Mouse (Mus musculus) forelimb bud, embryonic 11.5 days (tissue): ENCODE measurements around the gene Iqcf1.
A peak's percentile ranks its signal among the peaks of the same experiment; 100 is the strongest.

Source experiments
- DNase-seq: peaks from one replicate; pipeline ENCODE4 v3.0.0-alpha.2; 2012; ENCODE audit warnings: low read depth, low spot score

Iqcf1 gene

GRCm38 (mm10) chr9:106464751-106465541 is 34.8 kb upstream of the Iqcf1 start:
- peak; percentile 69 for DNase-seq

- no peak for DNase-seq
Observed at GRCm38 (mm10) chr9:106465571-106466200, 34.1 kb upstream of the Iqcf1 start, which contains the start of gene Gpr62. Gpr62 (minus strand) TSS chr9:106465938.

- DNase-seq = no peak
Observed at GRCm38 (mm10) chr9:106466721-106467120, 33.0 kb upstream of the Iqcf1 start.

GRCm38 (mm10) chr9:106467746-106468145 is 32.0 kb upstream of the Iqcf1 start:
- no peak for DNase-seq

GRCm38 (mm10) chr9:106469317-106469716 is 30.4 kb upstream of the Iqcf1 start:
- no peak for DNase-seq

- no peak for DNase-seq
Observed at GRCm38 (mm10) chr9:106469776-106470175, 30.0 kb upstream of the Iqcf1 start.

GRCm38 (mm10) chr9:106470991-106471750 is 28.6 kb upstream of the Iqcf1 start:
- DNase-seq = no peak

- no peak for DNase-seq
Observed at GRCm38 (mm10) chr9:106471892-106472291, 27.9 kb upstream of the Iqcf1 start.

GRCm38 (mm10) chr9:106472321-106472720 is 27.4 kb upstream of the Iqcf1 start:
- DNase-seq = no peak

- DNase-seq = no peak
Observed at GRCm38 (mm10) chr9:106473081-106473752, 26.6 kb upstream of the Iqcf1 start.

- no peak for DNase-seq
Observed at GRCm38 (mm10) chr9:106473753-106474105, 26.0 kb upstream of the Iqcf1 start.

GRCm38 (mm10) chr9:106474456-106474855 is 25.3 kb upstream of the Iqcf1 start:
- peak; percentile 78 for DNase-seq

GRCm38 (mm10) chr9:106475046-106475445 is 24.7 kb upstream of the Iqcf1 start:
- DNase-seq = no peak

GRCm38 (mm10) chr9:106475663-106476001 is 24.1 kb upstream of the Iqcf1 start, which contains the start of gene Rrp9:
Rrp9 (plus strand) TSS chr9:106475963.
- no peak for DNase-seq

GRCm38 (mm10) chr9:106476002-106476923 is 23.5 kb upstream of the Iqcf1 start:
- no peak for DNase-seq

GRCm38 (mm10) chr9:106476924-106477484 is 22.8 kb upstream of the Iqcf1 start, which contains the start of gene Parp3:
Parp3 (minus strand) TSS chr9:106476949.
- DNase-seq = peak; percentile 99

GRCm38 (mm10) chr9:106477649-106478048 is 22.1 kb upstream of the Iqcf1 start:
- no peak for DNase-seq

- no peak for DNase-seq
Observed at GRCm38 (mm10) chr9:106478101-106478500, 21.7 kb upstream of the Iqcf1 start.

- no peak for DNase-seq
Observed at GRCm38 (mm10) chr9:106480541-106480940, 19.2 kb upstream of the Iqcf1 start.

- no peak for DNase-seq
Observed at GRCm38 (mm10) chr9:106481075-106481474, 18.7 kb upstream of the Iqcf1 start.
